Mouse (Mus musculus): Measurements from ENCODE around the gene Xrn2.
"Not testable (repeated sequence)": the region's sequence is repeated elsewhere in the genome, so short reads cannot be mapped to it uniquely, and the experiment has no call there.

Gene Xrn2
- long read RNA-seq, experiment 1, transcript Xrn2-201 (30 exons, 3,434 nt) = major isoform, 11 of 53 reads
- long read RNA-seq, experiment 1, partial matches to known transcripts = 34 of 53 reads
- long read RNA-seq, experiment 1, other reads (novel, unspliced or antisense) = 8 of 53 reads
- long read RNA-seq, experiment 2, transcript Xrn2-201 (30 exons, 3,434 nt) = major isoform, 7 of 77 reads
- long read RNA-seq, experiment 2, partial matches to known transcripts = 56 of 77 reads
- long read RNA-seq, experiment 2, other reads (novel, unspliced or antisense) = 14 of 77 reads

- intact Hi-C loops (cut with DNase I) = loop anchor here (10.0 kb wide), 1 partner anchor 498 kb away; the partner anchor contains the start of gene Ralgapa2
Measured at GRCm38 (mm10) chr2:147012623-147013184, at the start of gene Xrn2. Gene Xrn2, plus strand, starts transcription at chr2:147012996.

- intact Hi-C loops (cut with DNase I) = no loop called here
Measured at GRCm38 (mm10) chr2:146975024-146975423, 37.8 kb upstream of the Xrn2 start.

- intact Hi-C loops (cut with DNase I) = no loop called here
Measured at GRCm38 (mm10) chr2:146975453-146976028, 37.3 kb upstream of the Xrn2 start.

- intact Hi-C loops (cut with DNase I) = no loop called here
Measured at GRCm38 (mm10) chr2:146982786-146983185, 30.0 kb upstream of the Xrn2 start.

GRCm38 (mm10) chr2:146984831-146985230, 28.0 kb upstream of the Xrn2 start:
- intact Hi-C loops (cut with DNase I) = no loop called here

GRCm38 (mm10) chr2:146985807-146986206, 27.0 kb upstream of the Xrn2 start:
- intact Hi-C loops (cut with DNase I) = no loop called here

- intact Hi-C loops (cut with DNase I) = no loop called here
Measured at GRCm38 (mm10) chr2:146986429-146986828, 26.4 kb upstream of the Xrn2 start.

- intact Hi-C loops (cut with DNase I) = no loop called here
Measured at GRCm38 (mm10) chr2:147007265-147007664, 5.5 kb upstream of the Xrn2 start.

GRCm38 (mm10) chr2:147009084-147009483, 3.7 kb upstream of the Xrn2 start:
- intact Hi-C loops (cut with DNase I) = no loop called here

- intact Hi-C loops (cut with DNase I) = loop anchor here (10.0 kb wide), 1 partner anchor 495 kb away; the partner anchor contains the start of gene Ralgapa2
Measured at GRCm38 (mm10) chr2:147010141-147010540, 2.7 kb upstream of the Xrn2 start.

- intact Hi-C loops (cut with DNase I) = loop anchor here (10.0 kb wide), 1 partner anchor 496 kb away; the partner anchor contains the start of gene Ralgapa2
Measured at GRCm38 (mm10) chr2:147010952-147011351, 1.8 kb upstream of the Xrn2 start.

- intact Hi-C loops (cut with DNase I) = loop anchor here (10.0 kb wide), 1 partner anchor 497 kb away; the partner anchor contains the start of gene Ralgapa2
Measured at GRCm38 (mm10) chr2:147011474-147012140, 1.2 kb upstream of the Xrn2 start.

- intact Hi-C loops (cut with DNase I) = loop anchor here (10.0 kb wide), 1 partner anchor 497 kb away; the partner anchor contains the start of gene Ralgapa2
Measured at GRCm38 (mm10) chr2:147012141-147012622, 614 bp upstream of the Xrn2 start.

GRCm38 (mm10) chr2:147013194-147013969, 586 bp downstream of the Xrn2 start:
- intact Hi-C loops (cut with DNase I) = loop anchor here (10.0 kb wide), 1 partner anchor 499 kb away; the partner anchor contains the start of gene Ralgapa2

- intact Hi-C loops (cut with DNase I) = loop anchor here (10.0 kb wide), 1 partner anchor 499 kb away; the partner anchor contains the start of gene Ralgapa2
Measured at GRCm38 (mm10) chr2:147014101-147014886, 1.5 kb downstream of the Xrn2 start.

GRCm38 (mm10) chr2:147022041-147022440, 9.2 kb downstream of the Xrn2 start:
- intact Hi-C loops (cut with DNase I) = not testable (repeated sequence)

GRCm38 (mm10) chr2:147023067-147023466, 10.3 kb downstream of the Xrn2 start:
- intact Hi-C loops (cut with DNase I) = no loop called here

- intact Hi-C loops (cut with DNase I) = no loop called here
Measured at GRCm38 (mm10) chr2:147023560-147023959, 10.8 kb downstream of the Xrn2 start.

GRCm38 (mm10) chr2:147033065-147033464, 20.3 kb downstream of the Xrn2 start:
- intact Hi-C loops (cut with DNase I) = no loop called here

GRCm38 (mm10) chr2:147035864-147036263, 23.1 kb downstream of the Xrn2 start:
- intact Hi-C loops (cut with DNase I) = loop anchor here (5.0 kb wide), 1 partner anchor 41 kb away; no protein-coding TSS in a partner anchor

Data from adrenal gland (tissue).